ENCODE assay signal across 10 mouse cellular contexts in genomic region chr8:124386225-124386899, GRCm38 (mm10). TPM values are rescaled to one million over a fixed set of nuclear protein-coding genes. Genes with fewer than 3 reads are reported as not detected.
DNase-seq lines count a peak whose midpoint lies in the region; TF ChIP-seq lines count a peak whose summit lies in the region.
"Had no signal": no experiment of that assay in that cellular context is flagged by ENCODE, and none has a peak within 500 bp of the region (broad histone marks: within the 10 kb centered on the region; RNA-seq: fewer than 3 reads in every experiment).

No protein-coding gene starts in this region.

- WGBS in lung, adult 2 months, result 83% methylated on average over 23 of the region's 23 CpGs

- no peak for TF ChIP-seq RAD21 in CH12.LX (IDR thresholded peaks at IDR 0.05; ENCODE audit: low read depth, low read length)

- H3K79me2 ChIP-seq in CH12.LX (replicated peaks; ENCODE audit: control insufficient read depth, extremely low read depth, insufficient read depth, poor library complexity, severe bottlenecking), result no peaks in the 10 kb centered on the region

- peaks cover 4% of the 10 kb centered on the region for H3K27me3 ChIP-seq in CH12.LX (replicated peaks)

- DNase-seq in A20 (ENCODE audit: low read depth, low spot score) (peak; percentile 86), CH12.LX (ENCODE audit: extremely low read depth) (peak; percentile 72)
- DNase-seq in cerebellum, postnatal 25 days, result peak; percentile 69 to 76
- DNase-seq in left cerebral cortex, postnatal 14 days (ENCODE audit: low spot score in 2 of 2), result peak; percentile 68 to 81
- no peak for DNase-seq in lung, adult 2 months
- DNase-seq in c-Kit-positive CD71-positive TER-119-positive erythroid progenitor cells, embryonic 14.5 days (ENCODE audit: low spot score), result no peak
- DNase-seq in spleen, postnatal 14 days (ENCODE audit: low spot score in 2 of 2), result no peak
- DNase-seq: thymus, adult 18-20 months had no signal

- peak overlapping the region in 2 of 3 experiments; percentile 34 to 54 for H3K4me3 ChIP-seq in CH12.LX (replicated peaks in 1 of 3; ENCODE audit: low read depth in 2 of 3, low read length in 2 of 3, poor library complexity in 1 of 3)
- H3K4me3 ChIP-seq in lung, adult 2 months (replicated peaks; ENCODE audit: extremely low read depth, low read depth, low read length), result no peak overlapping the region

- TF ChIP-seq POLR2A in CH12.LX (IDR thresholded peaks at IDR 0.05; ENCODE audit: low read depth, low read length), result no peak
- TF ChIP-seq POLR2A in lung, adult 2 months (IDR thresholded peaks at IDR 0.05; ENCODE audit: borderline replicate concordance, extremely low read depth, low read depth, low read length), result no peak

- intact Hi-C loops in left cerebral cortex, postnatal 14 days (cut with DNase I), result no loop called here

- no peaks in the 10 kb centered on the region for H3K36me3 ChIP-seq in CH12.LX (replicated peaks in 1 of 2; ENCODE audit: control insufficient read depth in 1 of 2, insufficient read depth in 1 of 2, low read length in 1 of 2)

- dilution Hi-C loops in CH12.LX (cut with MboI; ENCODE audit: extremely low pct_ligation_motif_present, extremely low pct_unique_long_range_greater_than_20kb, low sequenced_read_pairs), result no loop called here

- peak overlapping the region; percentile 70 for H3K4me2 ChIP-seq in CH12.LX (ENCODE audit: insufficient read depth, low read depth, poor library complexity, severe bottlenecking)

- in situ Hi-C loops in CH12.LX (cut with MboI; ENCODE audit: low pct_ligation_motif_present, low pct_unique_long_range_greater_than_20kb, low sequenced_read_pairs), result no loop called here

- H3K4me1 ChIP-seq in CH12.LX (ENCODE audit: control insufficient read depth in 1 of 2, insufficient read depth in 2 of 2), result peaks cover 15 to 52% of the 10 kb centered on the region in 2 experiments
- no peaks in the 10 kb centered on the region for H3K4me1 ChIP-seq in lung, adult 2 months (ENCODE audit: control insufficient read depth, insufficient read depth, low read length)

- no peak overlapping the region for H3K9ac ChIP-seq in CH12.LX (ENCODE audit: insufficient read depth, low read depth)

- TF ChIP-seq EP300 in CH12.LX (IDR thresholded peaks at IDR 0.05; ENCODE audit: low read length), result no peak

- H3K9me3 ChIP-seq in CH12.LX (replicated peaks; ENCODE audit: low read length), result peaks cover 6% of the 10 kb centered on the region

- H3K27ac ChIP-seq in CH12.LX (ENCODE audit: insufficient read depth, low read depth), result no peak overlapping the region; the same call in 1 of the 2 replicates
- H3K27ac ChIP-seq: kidney, postnatal 0 days; macrophage had no signal

- TF ChIP-seq CTCF in CH12.LX (conservative IDR thresholded peaks at IDR 0.05 in 1 of 2, IDR thresholded peaks at IDR 0.05 in 1 of 2; ENCODE audit: low read depth in 2 of 2, low read length in 2 of 2), result no peak
- no peak for TF ChIP-seq CTCF in lung, adult 2 months (IDR thresholded peaks at IDR 0.05; ENCODE audit: insufficient read depth, low read length)

TF ChIP-seq in CH12.LX, 34 proteins besides CTCF, POLR2A, EP300 and RAD21:
- peak; percentile 75; the same call in 1 of the 2 replicates for TF ChIP-seq TCF12 (IDR thresholded peaks at IDR 0.05; ENCODE audit: low read depth, low read length)
- TF ChIP-seq CHD2 (IDR thresholded peaks at IDR 0.05; ENCODE audit: low read length), result no peak
- TF ChIP-seq CHD1 (IDR thresholded peaks at IDR 0.05; ENCODE audit: low read depth, low read length), result no peak
- peak; percentile 73; the same call in 1 of the 2 replicates for TF ChIP-seq MEF2A (IDR thresholded peaks at IDR 0.05; ENCODE audit: borderline replicate concordance, low read depth, low read length)
- TF ChIP-seq PAX5 (IDR thresholded peaks at IDR 0.05; ENCODE audit: low read length), result no peak
- no peak for TF ChIP-seq KAT2A (IDR thresholded peaks at IDR 0.05; ENCODE audit: insufficient replicate concordance, low read length)
- TF ChIP-seq POLR2AphosphoS2 (IDR thresholded peaks at IDR 0.05; ENCODE audit: low read depth, low read length), result no peak
- TF ChIP-seq UBTF (IDR thresholded peaks at IDR 0.05; ENCODE audit: low read depth, low read length), result peak; percentile 81
- no peak for TF ChIP-seq JUN (IDR thresholded peaks at IDR 0.05; ENCODE audit: insufficient read depth, low read depth, low read length)
- TF ChIP-seq ETS1 (conservative IDR thresholded peaks at IDR 0.05; ENCODE audit: low read depth, low read length), result peak; percentile 42
- TF ChIP-seq USF1 (IDR thresholded peaks at IDR 0.05; ENCODE audit: low read depth, low read length), result no peak
- no peak for TF ChIP-seq MYC (IDR thresholded peaks at IDR 0.05; ENCODE audit: low read depth, low read length)
- TF ChIP-seq SMC3 (IDR thresholded peaks at IDR 0.05; ENCODE audit: low read depth, low read length), result no peak
- TF ChIP-seq HCFC1 (IDR thresholded peaks at IDR 0.05; ENCODE audit: low read depth, low read length), result no peak
- no peak for TF ChIP-seq ZC3H11A (IDR thresholded peaks at IDR 0.05; ENCODE audit: low read depth, low read length)
- no peak for TF ChIP-seq JUND (conservative IDR thresholded peaks at IDR 0.05; ENCODE audit: low read depth, low read length)
- no peak for TF ChIP-seq ZKSCAN1 (IDR thresholded peaks at IDR 0.05; ENCODE audit: borderline replicate concordance, low read depth, low read length)
- TF ChIP-seq IRF4 (IDR thresholded peaks at IDR 0.05; ENCODE audit: low read depth, low read length), result peak; percentile 57
- no peak for TF ChIP-seq USF2 (conservative IDR thresholded peaks at IDR 0.05; ENCODE audit: low read depth, low read length)
- no peak for TF ChIP-seq MAZ (IDR thresholded peaks at IDR 0.05; ENCODE audit: low read depth, low read length)
- no peak for TF ChIP-seq NRF1 (IDR thresholded peaks at IDR 0.05; ENCODE audit: low read depth, low read length)
- peak; percentile 59 for TF ChIP-seq BHLHE40 (IDR thresholded peaks at IDR 0.05; ENCODE audit: low read depth, low read length)
- TF ChIP-seq MAFK (IDR thresholded peaks at IDR 0.05; ENCODE audit: insufficient replicate concordance, low read length), result no peak
- no peak for TF ChIP-seq MXI1 (IDR thresholded peaks at IDR 0.05; ENCODE audit: low read depth, low read length)
- no peak; the same call in 1 of the 2 replicates for TF ChIP-seq MAX (IDR thresholded peaks at IDR 0.05; ENCODE audit: low read length)
- no peak for TF ChIP-seq GABPA (IDR thresholded peaks at IDR 0.05; ENCODE audit: insufficient replicate concordance, low read depth, low read length)
- TF ChIP-seq RCOR1 (conservative IDR thresholded peaks at IDR 0.05; ENCODE audit: low read depth, low read length), result 0 out of 2 replicates have a peak, but pooled peaks have one; percentile 18
- TF ChIP-seq SIN3A (IDR thresholded peaks at IDR 0.05; ENCODE audit: low read length), result no peak
- peak; percentile 35; the same call in 1 of the 2 replicates for TF ChIP-seq ELF1 (IDR thresholded peaks at IDR 0.05; ENCODE audit: low read depth, low read length)
- TF ChIP-seq E2F4 (IDR thresholded peaks at IDR 0.05; ENCODE audit: insufficient replicate concordance, low read depth, low read length), result no peak
- TF ChIP-seq NELFE (IDR thresholded peaks at IDR 0.05; ENCODE audit: low read depth, low read length), result no peak
- TF ChIP-seq ZMIZ1 (IDR thresholded peaks at IDR 0.05; ENCODE audit: low read depth, low read length), result no peak; the same call in 1 of the 2 replicates
- TF ChIP-seq ZNF384 (IDR thresholded peaks at IDR 0.05; ENCODE audit: low read depth, low read length), result no peak
- TF ChIP-seq TBP (conservative IDR thresholded peaks at IDR 0.05; ENCODE audit: low read depth, low read length), result no peak

RNA-seq across cellular contexts. Expression of gene Pgbd5, which starts 53.1 kb away (rescaled TPM):
- total RNA-seq in CH12.LX (2012; rRNA removed), result 1.2 and 3.1 TPM in 2 replicates
- total RNA-seq in CH12.LX (2014; rRNA removed), result 0.53 and 0.89 TPM in 2 replicates
- polyA plus RNA-seq in CH12.LX (2012; ENCODE audit: insufficient read length, low read depth), result 3.1 and 3.9 TPM in 2 replicates
- total RNA-seq in left cerebral cortex, postnatal 14 days (2021), result 100 to 1,000 TPM; 162 to 176 TPM
- 0.46 and 0.48 TPM in 2 replicates for polyA plus RNA-seq in lung, adult 2 months (2012; rRNA removed)

Comparison
In these comparisons a context has a peak if more than half of its experiments do, and no peak if none do; other contexts are left out.
1. DNase-seq: peak in A20 (single experiment), CH12.LX (single experiment), cerebellum, postnatal 25 days (2 of 2) and left cerebral cortex, postnatal 14 days (2 of 2); none in lung, adult 2 months (single experiment), c-Kit-positive CD71-positive TER-119-positive erythroid progenitor cells, embryonic 14.5 days (single experiment) and spleen, postnatal 14 days (0 of 2).
2. RNA of gene Pgbd5, which starts 53.1 kb away (total RNA-seq): 162 to 176 TPM in left cerebral cortex, postnatal 14 days; 0.53 to 3.1 TPM in CH12.LX; every median in the first group is over 10 times any median in the second.